Mouse (Mus musculus) kidney, adult 10 weeks (tissue): ENCODE measurements around the gene Vmn1r196. TPM values are rescaled to one million over a fixed set of nuclear protein-coding genes. Genes with fewer than 3 reads are reported as not detected.

Experiments
- polyA plus RNA-seq: library from polyadenylated mRNA; stranded (reverse); fragments of 350-450 nt; fragmentation: Illumina TruSeq; extraction: RNeasy Lipid Tissue Mini Kit (QIAGEN cat#74804); gene quantifications from one replicate; pipeline ENCODE4 v1.2.3, GENCODE M21; 2014; ENCODE audit warnings: low read depth, low replicate concordance

Gene Vmn1r196
- not detected for polyA plus RNA-seq

DNA sequence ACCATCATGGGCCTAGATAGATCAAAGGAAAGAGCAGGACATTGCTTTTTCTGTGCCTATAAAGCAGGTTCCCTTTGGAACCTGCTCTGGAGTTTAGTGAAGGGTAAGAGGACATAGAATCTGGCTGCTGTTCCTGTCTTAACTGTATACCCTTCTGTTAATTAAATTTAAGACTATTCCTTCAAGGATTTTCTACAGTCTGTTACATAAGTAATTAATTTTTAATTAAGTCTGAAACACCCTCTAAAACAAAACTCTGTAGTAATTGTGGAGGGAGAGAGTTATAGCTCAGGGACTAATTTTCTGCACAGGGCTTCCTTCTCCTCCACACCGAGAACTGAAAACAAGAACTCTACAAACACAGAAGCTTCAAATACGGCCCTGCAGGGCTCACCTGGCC is at the start of gene Vmn1r196:
Gene Vmn1r196, plus strand, starts transcription at position 301 of the 400 bp plus-strand sequence.

DNA sequence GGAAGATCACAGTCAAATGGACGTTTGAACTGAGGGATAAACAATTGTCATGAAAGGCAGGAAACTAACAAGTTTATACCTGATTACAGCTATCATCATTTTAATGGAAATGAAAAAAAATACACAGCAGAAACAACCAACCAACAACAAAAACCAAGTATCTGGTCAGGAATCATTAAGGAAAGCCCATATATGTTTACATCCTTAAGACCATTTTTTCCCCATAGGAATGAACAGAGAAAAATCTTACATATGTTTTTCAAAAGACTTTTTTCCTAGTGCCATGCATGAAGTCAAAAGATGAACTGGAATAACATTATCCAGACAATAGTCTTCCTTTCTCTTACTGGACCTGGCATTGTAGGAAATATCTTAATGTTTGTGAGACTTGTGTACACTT is 45.8 kb upstream of the Vmn1r196 start, which contains the start of gene Vmn1r194:
Gene Vmn1r194, plus strand, starts transcription at position 301 of the 400 bp plus-strand sequence.

DNA sequence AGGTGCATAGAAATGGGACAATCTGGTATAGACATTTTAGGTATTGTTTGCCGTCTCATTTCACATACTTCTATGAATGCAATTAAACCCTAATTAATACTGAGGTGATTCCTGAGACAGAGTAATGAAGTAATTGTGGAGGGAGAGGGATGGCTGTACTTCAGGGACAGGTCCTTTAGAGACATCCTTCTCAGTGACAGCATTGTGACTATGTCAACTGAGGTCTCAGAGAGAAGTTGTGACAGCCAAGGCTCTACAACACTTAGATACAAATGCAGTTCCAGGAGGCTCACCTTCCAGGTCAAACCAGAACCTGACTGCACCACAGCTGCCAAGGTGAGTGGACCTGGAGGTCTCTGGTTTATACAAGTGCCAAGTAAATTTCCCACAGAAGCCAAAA is 19.5 kb upstream of the Vmn1r196 start, which contains the start of gene Vmn1r195:
Gene Vmn1r195, plus strand, starts transcription at position 301 of the 400 bp plus-strand sequence.

DNA sequence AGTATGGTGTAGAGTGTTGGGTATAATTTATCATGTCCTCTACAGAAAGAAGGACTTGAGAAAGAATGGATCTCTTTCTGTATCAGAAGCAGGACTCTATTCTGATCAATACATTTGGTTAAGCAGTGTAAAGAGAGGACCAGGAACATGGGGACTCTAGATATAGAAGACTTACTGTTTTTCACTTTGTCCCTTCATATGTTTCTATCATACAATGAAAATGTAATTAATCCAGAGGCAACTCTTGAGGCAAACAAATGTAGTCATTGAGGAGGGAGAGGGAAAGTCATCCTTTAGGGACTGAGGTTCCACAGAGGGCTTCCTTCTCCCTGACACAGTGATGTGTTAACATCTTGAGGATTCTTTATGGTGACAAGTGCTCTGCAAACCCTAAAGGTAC is 34.6 kb downstream of the Vmn1r196 start, which contains the start of gene Vmn1r197:
Gene Vmn1r197, plus strand, starts transcription at position 301 of the 400 bp plus-strand sequence.

Other genes with a start within 250 kb of the Vmn1r196 start
- gene Hist1h4i, start 248.6 kb upstream of the Vmn1r196 start, polyA plus RNA-seq, result 3.4 TPM
- gene Hist1h2ag, start 247.0 kb upstream of the Vmn1r196 start, polyA plus RNA-seq, result not detected
- gene Hist1h2bj, start 246.7 kb upstream of the Vmn1r196 start, polyA plus RNA-seq, result not detected
- gene Vmn1r188, start 205.5 kb upstream of the Vmn1r196 start, polyA plus RNA-seq, result not detected
- not detected for gene Vmn1r189, start 184.1 kb upstream of the Vmn1r196 start, polyA plus RNA-seq
- gene Vmn1r191, start 106.0 kb upstream of the Vmn1r196 start, polyA plus RNA-seq, result not detected
- not detected for gene Vmn1r192, start 98.8 kb upstream of the Vmn1r196 start, polyA plus RNA-seq
- gene Vmn1r193, start 66.8 kb upstream of the Vmn1r196 start, polyA plus RNA-seq, result not detected
- gene Vmn1r194, start 45.7 kb upstream of the Vmn1r196 start, polyA plus RNA-seq, result not detected
- not detected for gene Vmn1r195, start 19.4 kb upstream of the Vmn1r196 start, polyA plus RNA-seq
- not detected for gene Vmn1r197, start 34.7 kb downstream of the Vmn1r196 start, polyA plus RNA-seq
- not detected for gene Vmn1r198, start 60.4 kb downstream of the Vmn1r196 start, polyA plus RNA-seq
- gene Vmn1r199, start 89.9 kb downstream of the Vmn1r196 start, polyA plus RNA-seq, result not detected
- not detected for gene Vmn1r200, start 100.5 kb downstream of the Vmn1r196 start, polyA plus RNA-seq
- gene Vmn1r201, start 182.0 kb downstream of the Vmn1r196 start, polyA plus RNA-seq, result not detected
- gene Vmn1r202, start 215.5 kb downstream of the Vmn1r196 start, polyA plus RNA-seq, result not detected
- gene Vmn1r203, start 228.2 kb downstream of the Vmn1r196 start, polyA plus RNA-seq, result not detected